Mouse (Mus musculus) forebrain, embryonic 16.5 days (tissue): ENCODE measurements around the gene Ptprn2. TPM values are rescaled to one million over a fixed set of nuclear protein-coding genes. Genes with fewer than 3 reads are reported as not detected.
A peak's percentile ranks its signal among the peaks of the same experiment; 100 is the strongest.

Experiments used
- ATAC-seq: fragments of 200-750 bp; cut with Nextera tagmentation; 2 replicates; pipeline ENCODE4 v1.8.0; 2017; ENCODE audit warnings: mild to moderate bottlenecking, moderate library complexity
- H3K27ac ChIP-seq: fragments of 300-500 bp; sonication (generic); 2 replicates; pipeline ENCODE4 v1.5.1; 2014; ENCODE audit warnings: low read length, control low read depth
- H3K27me3 ChIP-seq: fragments of 300-500 bp; sonication (generic); replicated peaks from 2 replicates; pipeline ENCODE4 v1.6.1; 2014; ENCODE audit warnings: low read length; ENCODE audit not compliant: control insufficient read depth, insufficient read depth
- H3K36me3 ChIP-seq: fragments of 300-500 bp; sonication (generic); 2 replicates; pipeline ENCODE4 v1.6.1; 2014; ENCODE audit not compliant: control insufficient read depth, insufficient read depth
- H3K4me1 ChIP-seq: fragments of 300-500 bp; sonication (generic); replicated peaks from 2 replicates; pipeline ENCODE4 v1.6.1; 2014; ENCODE audit warnings: low read length; ENCODE audit not compliant: control insufficient read depth, insufficient read depth
- H3K4me2 ChIP-seq: fragments of 300-500 bp; sonication (generic); 2 replicates; pipeline ENCODE4 v1.6.1; 2014; ENCODE audit warnings: mild to moderate bottlenecking, low read length, control low read depth
- H3K4me3 ChIP-seq: fragments of 300-500 bp; sonication (generic); replicated peaks from 2 replicates; pipeline ENCODE4 v1.5.1; 2014; ENCODE audit warnings: mild to moderate bottlenecking, low read length, control low read depth
- H3K9ac ChIP-seq: fragments of 300-500 bp; sonication (generic); replicated peaks from 2 replicates; pipeline ENCODE4 v1.6.1; 2014; ENCODE audit warnings: low read depth, low read length, control low read depth
- H3K9me3 ChIP-seq: fragments of 300-500 bp; sonication (generic); 2 replicates; pipeline ENCODE4 v1.6.1; 2016; ENCODE audit warnings: low read length; ENCODE audit not compliant: control insufficient read depth
- WGBS: fragments of 180-500 bp; shearing (Covaris S2); extraction: QIAGEN DNeasy Blood & Tissue Kit; methylation state at CpG from one replicate; pipeline ENCODE4 v1.1.7; 2014; 5-methylcytosine and 5-hydroxymethylcytosine counted together
- polyA plus RNA-seq: library from polyadenylated mRNA; unstranded; fragments of >200 nt; fragmentation: Nextera tagmentation; extraction: Ambion mirVana; gene quantifications from 2 replicates; pipeline ENCODE4 v1.2.1, GENCODE M21; 2015

Gene Ptprn2
- polyA plus RNA-seq, 1 experiment from 2014 or later = 11.5 TPM

- Histone ChIP-seq H3K9ac (no peak overlapping the region), H3K4me3 (no peak overlapping the region), H3K27ac (no peak overlapping the region; the same call in 1 of the 2 replicates), H3K36me3 (no peaks in the 10 kb centered on the region), H3K4me1 (peaks cover 22% of the 10 kb centered on the region), H3K4me2 (no peak overlapping the region), H3K9me3 (no peaks in the 10 kb centered on the region), H3K27me3 (no peaks in the 10 kb centered on the region)
- 43% methylated on average over 1 of the region's 1 CpGs for WGBS
- ATAC-seq = peak; percentile 70
Observed at GRCm38 (mm10) chr12:117085661-117086335, 600.3 kb downstream of the Ptprn2 start.

- no peaks in the 10 kb centered on the region for H3K36me3 ChIP-seq
- H3K27me3 ChIP-seq = no peaks in the 10 kb centered on the region
- WGBS = 88% methylated on average over 4 of the region's 4 CpGs
- no peaks in the 10 kb centered on the region for H3K9me3 ChIP-seq
- no peak for ATAC-seq
- no peak overlapping the region for H3K9ac ChIP-seq
- no peaks in the 10 kb centered on the region for H3K4me1 ChIP-seq
- no peak overlapping the region for H3K4me2 ChIP-seq
- H3K27ac ChIP-seq = no peak overlapping the region
- no peak overlapping the region for H3K4me3 ChIP-seq
Observed at GRCm38 (mm10) chr12:117092345-117093107, 607.0 kb downstream of the Ptprn2 start.

GRCm38 (mm10) chr12:117095941-117096340 is 610.4 kb downstream of the Ptprn2 start:
- Histone ChIP-seq H3K27ac (no peak overlapping the region), H3K4me1 (no peaks in the 10 kb centered on the region; the same call in 1 of the 2 replicates), H3K4me3 (no peak overlapping the region)

GRCm38 (mm10) chr12:117098295-117098694 is 612.8 kb downstream of the Ptprn2 start:
- no peak for ATAC-seq

More at GRCm38 (mm10) chr12:117095941-117096340, 610.4 kb downstream of the Ptprn2 start:
- WGBS = 70% methylated on average over 6 of the region's 6 CpGs
- no peak overlapping the region for H3K9ac ChIP-seq
- ATAC-seq = no peak
- H3K36me3 ChIP-seq = no peaks in the 10 kb centered on the region
- no peak overlapping the region for H3K4me2 ChIP-seq
- H3K27me3 ChIP-seq = no peaks in the 10 kb centered on the region
- H3K9me3 ChIP-seq = no peaks in the 10 kb centered on the region

GRCm38 (mm10) chr12:117106696-117107095 is 621.2 kb downstream of the Ptprn2 start:
- Histone ChIP-seq H3K4me2 (peak overlapping the region; percentile 38), H3K27me3 (peaks cover 4% of the 10 kb centered on the region; the same call in 1 of the 2 replicates), H3K4me1 (peaks cover 18% of the 10 kb centered on the region), H3K9me3 (no peaks in the 10 kb centered on the region), H3K4me3 (no peak overlapping the region), H3K27ac (no peak overlapping the region; the same call in 1 of the 2 replicates), H3K36me3 (no peaks in the 10 kb centered on the region), H3K9ac (no peak overlapping the region)
- WGBS = 23% methylated on average over 4 of the region's 4 CpGs
- no peak; the same call in 1 of the 2 replicates for ATAC-seq

More at GRCm38 (mm10) chr12:117098295-117098694, 612.8 kb downstream of the Ptprn2 start:
- H3K4me3 ChIP-seq = no peak overlapping the region
- no peak overlapping the region for H3K9ac ChIP-seq
- H3K27me3 ChIP-seq = no peaks in the 10 kb centered on the region; the same call in 1 of the 2 replicates
- H3K4me2 ChIP-seq = no peak overlapping the region
- no peaks in the 10 kb centered on the region for H3K9me3 ChIP-seq
- no peaks in the 10 kb centered on the region; the same call in 1 of the 2 replicates for H3K4me1 ChIP-seq
- H3K27ac ChIP-seq = no peak overlapping the region
- H3K36me3 ChIP-seq = no peaks in the 10 kb centered on the region

- H3K4me1 ChIP-seq = peaks cover 18% of the 10 kb centered on the region
- H3K27ac ChIP-seq = no peak overlapping the region
- ATAC-seq = peak; percentile 94
- peak overlapping the region; percentile 4 for H3K4me3 ChIP-seq
- no peaks in the 10 kb centered on the region for H3K9me3 ChIP-seq
- no peaks in the 10 kb centered on the region for H3K36me3 ChIP-seq
- no peak overlapping the region for H3K9ac ChIP-seq
- peak overlapping the region; percentile 38 for H3K4me2 ChIP-seq
- WGBS = 2% methylated on average over 16 of the region's 16 CpGs
- H3K27me3 ChIP-seq = peaks cover 4% of the 10 kb centered on the region; the same call in 1 of the 2 replicates
Observed at GRCm38 (mm10) chr12:117107143-117107616, 621.7 kb downstream of the Ptprn2 start.

- peak; percentile 66; the same call in 1 of the 2 replicates for ATAC-seq
- H3K27ac ChIP-seq = no peak overlapping the region
- H3K4me2 ChIP-seq = no peak overlapping the region
- no peaks in the 10 kb centered on the region for H3K4me1 ChIP-seq
- H3K36me3 ChIP-seq = no peaks in the 10 kb centered on the region
- no peaks in the 10 kb centered on the region for H3K9me3 ChIP-seq
- WGBS = 49% methylated on average over 10 of the region's 10 CpGs
- no peak overlapping the region for H3K9ac ChIP-seq
- no peaks in the 10 kb centered on the region for H3K27me3 ChIP-seq
- no peak overlapping the region for H3K4me3 ChIP-seq
Observed at GRCm38 (mm10) chr12:117115254-117115865, 629.8 kb downstream of the Ptprn2 start.

- no peak for ATAC-seq
- WGBS = 96% methylated on average over 3 of the region's 3 CpGs
- Histone ChIP-seq H3K36me3 (no peaks in the 10 kb centered on the region), H3K27ac (no peak overlapping the region), H3K27me3 (no peaks in the 10 kb centered on the region), H3K4me2 (no peak overlapping the region), H3K9ac (no peak overlapping the region), H3K4me1 (no peaks in the 10 kb centered on the region), H3K9me3 (no peaks in the 10 kb centered on the region), H3K4me3 (no peak overlapping the region)
Observed at GRCm38 (mm10) chr12:117127078-117127477, 641.6 kb downstream of the Ptprn2 start.

GRCm38 (mm10) chr12:117127485-117127884 is 642.0 kb downstream of the Ptprn2 start:
- no peak overlapping the region for H3K27ac ChIP-seq

More at GRCm38 (mm10) chr12:117127485-117127884, 642.0 kb downstream of the Ptprn2 start:
- no peak overlapping the region for H3K4me3 ChIP-seq
- H3K9ac ChIP-seq = no peak overlapping the region
- ATAC-seq = no peak
- H3K4me2 ChIP-seq = no peak overlapping the region
- H3K4me1 ChIP-seq = no peaks in the 10 kb centered on the region
- H3K9me3 ChIP-seq = no peaks in the 10 kb centered on the region
- 84% methylated on average over 6 of the region's 6 CpGs for WGBS
- H3K36me3 ChIP-seq = no peaks in the 10 kb centered on the region
- no peaks in the 10 kb centered on the region for H3K27me3 ChIP-seq
